Mouse (Mus musculus) liver, embryonic 14.5 days (tissue): ENCODE data around the gene Smyd3. TPM values are rescaled to one million over a fixed set of nuclear protein-coding genes. Genes with fewer than 3 reads are reported as not detected.

Source experiments
- ATAC-seq: fragments of 200-750 bp; cut with Nextera tagmentation; 2 replicates; pipeline ENCODE4 v1.8.0; 2017; ENCODE audit warnings: moderate number of reproducible peaks, mild to moderate bottlenecking, moderate library complexity; ENCODE audit not compliant: insufficient read depth
- DNase-seq, 3 experiments: peaks; one replicate each; pipeline ENCODE4 v3.0.0-alpha.2; 2012 to 2013; ENCODE audit warnings: low read depth in 3 of 3, low spot score in 3 of 3
- H3K27ac ChIP-seq: fragments of 300-500 bp; sonication (generic); 2 replicates; pipeline ENCODE4 v1.5.1; 2014; ENCODE audit warnings: moderate library complexity, mild to moderate bottlenecking, control low read depth, inconsistent platforms
- H3K27me3 ChIP-seq: fragments of 300-500 bp; sonication (generic); 2 replicates; pipeline ENCODE4 v1.6.1; 2014; ENCODE audit warnings: mild to moderate bottlenecking, low read length, moderate library complexity; ENCODE audit not compliant: control insufficient read depth, insufficient read depth
- H3K36me3 ChIP-seq: fragments of 300-500 bp; sonication (generic); replicated peaks from 2 replicates; pipeline ENCODE4 v1.6.1; 2014; ENCODE audit warnings: low read depth; ENCODE audit not compliant: control insufficient read depth, insufficient read depth
- H3K4me1 ChIP-seq, 2 experiments: fragments of 200-500 bp in 1 of 2; fragments of 300-500 bp in 1 of 2; sonication (generic) in 1 of 2; replicated peaks; 2 replicates each; pipeline ENCODE4 v1.6.1; 2012 to 2014; ENCODE audit warnings: antibody characterized with exemption in 1 of 2, inconsistent platforms in 1 of 2, low read length in 1 of 2; ENCODE audit not compliant: control insufficient read depth in 2 of 2, insufficient read depth in 2 of 2
- H3K4me2 ChIP-seq: fragments of 300-500 bp; sonication (generic); 2 replicates; pipeline ENCODE4 v1.6.1; 2014; ENCODE audit warnings: low read depth, mild to moderate bottlenecking, control low read depth, moderate library complexity
- H3K4me3 ChIP-seq, 2 experiments: fragments of 200-500 bp in 1 of 2; fragments of 300-500 bp in 1 of 2; sonication (generic) in 1 of 2; 2 replicates each; pipeline ENCODE4 v1.5.1; 2012 to 2014; ENCODE audit warnings: low read depth in 2 of 2, low read length in 2 of 2, mild to moderate bottlenecking in 2 of 2, control low read depth in 1 of 2, inconsistent platforms in 1 of 2, moderate library complexity in 1 of 2; ENCODE audit not compliant: insufficient read depth in 1 of 2
- H3K9ac ChIP-seq: fragments of 300-500 bp; sonication (generic); replicated peaks from 2 replicates; pipeline ENCODE4 v1.6.1; 2014; ENCODE audit warnings: mild to moderate bottlenecking, control low read depth, moderate library complexity
- H3K9me3 ChIP-seq: fragments of 300-500 bp; sonication (generic); 2 replicates; pipeline ENCODE4 v1.6.1; 2016; ENCODE audit warnings: low read length, mixed read lengths; ENCODE audit not compliant: control insufficient read depth
- CTCF ChIP-seq: IDR thresholded peaks from 2 replicates; pipeline ENCODE4 v1.5.1; 2016; ENCODE audit warnings: antibody characterized with exemption, low read depth, control low read depth
- EP300 ChIP-seq: IDR thresholded peaks from 2 replicates; pipeline ENCODE4 v1.6.1; 2016; ENCODE audit warnings: antibody characterized with exemption, low read depth
- WGBS: fragments of 180-500 bp; shearing (Covaris S2); extraction: QIAGEN DNeasy Blood & Tissue Kit; methylation state at CpG from one replicate; pipeline ENCODE4 v1.1.7; 2014; ENCODE audit not compliant: insufficient replicate concordance; 5-methylcytosine and 5-hydroxymethylcytosine counted together
- polyA plus RNA-seq, 2 experiments: library from polyadenylated mRNA; depleted of rRNA in 1 of 2; stranded (reverse) in 1 of 2; unstranded in 1 of 2; fragments of >200 nt; fragmentation: Nextera tagmentation in 1 of 2; extraction: Ambion mirVana in 1 of 2; gene quantifications; 2 replicates each; pipeline versions ENCODE4 v1.2.1 to v1.2.3; 2012 to 2014

Gene Smyd3
- polyA plus RNA-seq, 2 experiments = 2.6 to 6.6 TPM

- Histone ChIP-seq H3K9me3 (no peaks in the 10 kb centered on the region), H3K4me1 (no peaks in the 10 kb centered on the region), H3K4me2 (no peak overlapping the region), H3K4me3 (no peak overlapping the region), H3K27me3 (no peaks in the 10 kb centered on the region), H3K27ac (no peak overlapping the region), H3K9ac (no peak overlapping the region), H3K36me3 (no peaks in the 10 kb centered on the region)
- WGBS = 70% methylated on average over 4 of the region's 4 CpGs
- TF ChIP-seq EP300 (no peak), CTCF (no peak)
- DNase-seq (no peak), ATAC-seq (no peak)
These were observed 109.8 kb downstream of the Smyd3 start for GRCm38 (mm10) chr1:179408086-179408485.

GRCm38 (mm10) chr1:179400835-179401234 lies 117.0 kb downstream of the Smyd3 start:
- no peaks in the 10 kb centered on the region for H3K36me3 ChIP-seq

GRCm38 (mm10) chr1:179398639-179399038 lies 119.2 kb downstream of the Smyd3 start:
- WGBS = 73% methylated on average over 4 of the region's 4 CpGs
- Histone ChIP-seq H3K9ac (no peak overlapping the region), H3K36me3 (no peaks in the 10 kb centered on the region), H3K9me3 (no peaks in the 10 kb centered on the region), H3K4me1 (no peaks in the 10 kb centered on the region), H3K4me3 (no peak overlapping the region), H3K4me2 (no peak overlapping the region), H3K27me3 (no peaks in the 10 kb centered on the region), H3K27ac (no peak overlapping the region)
- no peak for TF ChIP-seq CTCF
- no peak for TF ChIP-seq EP300
- DNase-seq = no peak
- no peak for ATAC-seq

More at GRCm38 (mm10) chr1:179400835-179401234, 117.0 kb downstream of the Smyd3 start:
- H3K9me3 ChIP-seq = no peaks in the 10 kb centered on the region
- no peak for DNase-seq
- no peak for ATAC-seq
- H3K27me3 ChIP-seq = no peaks in the 10 kb centered on the region
- TF ChIP-seq CTCF (no peak), EP300 (no peak)
- no peaks in the 10 kb centered on the region for H3K4me1 ChIP-seq
- WGBS = 61% methylated on average over 5 of the region's 5 CpGs
- no peak overlapping the region for H3K4me2 ChIP-seq
- no peak overlapping the region for H3K9ac ChIP-seq
- H3K27ac ChIP-seq = no peak overlapping the region
- no peak overlapping the region for H3K4me3 ChIP-seq

- Histone ChIP-seq H3K27me3 (no peaks in the 10 kb centered on the region), H3K4me2 (no peak overlapping the region), H3K4me3 (no peak overlapping the region), H3K27ac (no peak overlapping the region), H3K4me1 (no peaks in the 10 kb centered on the region), H3K36me3 (no peaks in the 10 kb centered on the region), H3K9me3 (no peaks in the 10 kb centered on the region), H3K9ac (no peak overlapping the region)
- WGBS = 63% methylated on average over 15 of the region's 15 CpGs
- DNase-seq = no peak
- no peak for TF ChIP-seq CTCF
- TF ChIP-seq EP300 = no peak
- ATAC-seq = no peak
These were observed 131.4 kb downstream of the Smyd3 start for GRCm38 (mm10) chr1:179386237-179386975.

- no peak overlapping the region for H3K27ac ChIP-seq
- 73% methylated on average over 7 of the region's 7 CpGs for WGBS
- H3K36me3 ChIP-seq = no peaks in the 10 kb centered on the region
- H3K4me1 ChIP-seq = no peaks in the 10 kb centered on the region
- TF ChIP-seq EP300 = no peak
- no peak for TF ChIP-seq CTCF
- no peak for DNase-seq
- H3K27me3 ChIP-seq = no peaks in the 10 kb centered on the region
- H3K9me3 ChIP-seq = no peaks in the 10 kb centered on the region
- no peak overlapping the region for H3K9ac ChIP-seq
- no peak for ATAC-seq
- no peak overlapping the region for H3K4me3 ChIP-seq
- H3K4me2 ChIP-seq = no peak overlapping the region
These were observed 132.2 kb downstream of the Smyd3 start for GRCm38 (mm10) chr1:179385691-179386090.
